ENCODE assay signal across 8 mouse cellular contexts in genomic region chr15:81522036-81522751, GRCm38 (mm10). TPM values are rescaled to one million over a fixed set of nuclear protein-coding genes. Genes with fewer than 3 reads are reported as not detected.
DNase-seq lines count a peak whose midpoint lies in the region; ATAC-seq and TF ChIP-seq lines count a peak whose summit lies in the region.

No protein-coding gene starts in this region.

- H3K9ac ChIP-seq in liver, embryonic 16.5 days (ENCODE audit: low read depth, low read length): peak overlapping the region; percentile 72
- H3K9ac ChIP-seq in neural tube, embryonic 11.5 days (ENCODE audit: low read length): peak overlapping the region; percentile 76

- WGBS in kidney, adult 2 months: 2% methylated on average over 38 of the region's 38 CpGs
- under 1% methylated on average over 38 of the region's 38 CpGs for WGBS in liver, embryonic 16.5 days (ENCODE audit: insufficient replicate concordance)
- whole genome bisulfite sequencing in neural tube, embryonic 11.5 days: under 1% methylated on average over 38 of the region's 38 CpGs

- peak overlapping the region; percentile 99 for H3K4me2 ChIP-seq in liver, embryonic 16.5 days (ENCODE audit: low read depth, low read length)
- peak overlapping the region; percentile 93 for H3K4me2 ChIP-seq in neural tube, embryonic 11.5 days (ENCODE audit: low read depth)

- no peaks in the 10 kb centered on the region for H3K27me3 ChIP-seq in kidney, adult 2 months (replicated peaks; ENCODE audit: control insufficient read depth, insufficient read depth, low read length)
- no peaks in the 10 kb centered on the region for H3K27me3 ChIP-seq in liver, embryonic 16.5 days (ENCODE audit: control insufficient read depth, insufficient read depth, low read depth, low read length)
- no peaks in the 10 kb centered on the region for H3K27me3 ChIP-seq in neural tube, embryonic 11.5 days (ENCODE audit: control insufficient read depth, insufficient read depth, low read length)

- peaks cover 4% of the 10 kb centered on the region; the same call in 1 of the 2 replicates for H3K4me1 ChIP-seq in kidney, adult 2 months (ENCODE audit: control insufficient read depth, insufficient read depth, low read length)
- peaks cover 14% of the 10 kb centered on the region for H3K4me1 ChIP-seq in liver, embryonic 16.5 days (ENCODE audit: control insufficient read depth, low read depth, low read length)
- H3K4me1 ChIP-seq in neural tube, embryonic 11.5 days (ENCODE audit: control insufficient read depth, insufficient read depth, low read length): no peaks in the 10 kb centered on the region

- ATAC-seq in liver, embryonic 16.5 days (ENCODE audit: low read depth): peak; percentile 48
- no peak for ATAC-seq in neural tube, embryonic 11.5 days (ENCODE audit: insufficient read depth, low FRiP score, low TSS enrichment)

- peak overlapping the region; percentile 70 for H3K4me3 ChIP-seq in kidney, adult 2 months (ENCODE audit: insufficient read depth, low read depth, low read length)
- H3K4me3 ChIP-seq in liver, embryonic 16.5 days (ENCODE audit: low read depth, low read length): peak overlapping the region; percentile 70
- peak overlapping the region; percentile 51 for H3K4me3 ChIP-seq in neural tube, embryonic 11.5 days (ENCODE audit: low read depth, low read length)

- DNase-seq in 416B (ENCODE audit: low read depth): peak; percentile 99
- peak; percentile 87 for DNase-seq in adrenal gland, adult 2 months
- DNase-seq in embryo, embryonic 9.5 days (ENCODE audit: extremely low spot score): peak; percentile 70
- peak; percentile 64 for DNase-seq in heart, adult 8-10 months (ENCODE audit: low spot score)
- DNase-seq in kidney, adult 2 months: peak; percentile 79
- peak; percentile 54 for DNase-seq in neural tube, embryonic 11.5 days (ENCODE audit: low spot score)
- DNase-seq in testis, postnatal 10 days (ENCODE audit: low spot score): peak; percentile 67

- no peak for TF ChIP-seq CTCF in kidney, adult 2 months (conservative IDR thresholded peaks at IDR 0.05; ENCODE audit: insufficient read depth, insufficient read length, low read depth, low read length)

- H3K36me3 ChIP-seq in kidney, adult 2 months (ENCODE audit: control insufficient read depth, insufficient read depth, low read length): no peaks in the 10 kb centered on the region
- H3K36me3 ChIP-seq in liver, embryonic 16.5 days (ENCODE audit: control insufficient read depth, insufficient read depth): no peaks in the 10 kb centered on the region
- H3K36me3 ChIP-seq in neural tube, embryonic 11.5 days (ENCODE audit: control insufficient read depth, insufficient read depth, low read length): no peaks in the 10 kb centered on the region

- H3K27ac ChIP-seq in kidney, adult 2 months (ENCODE audit: insufficient read depth, low read depth, low read length): peak overlapping the region; percentile 94
- H3K27ac ChIP-seq in liver, embryonic 16.5 days (ENCODE audit: low read length): peak overlapping the region; percentile 91
- H3K27ac ChIP-seq in neural tube, embryonic 11.5 days (ENCODE audit: low read depth, low read length): peak overlapping the region; percentile 60; the same call in 1 of the 2 replicates

- peak; percentile 19 for TF ChIP-seq POLR2A in kidney, adult 2 months (IDR thresholded peaks at IDR 0.05; ENCODE audit: low read depth, low read length)

- no peaks in the 10 kb centered on the region for H3K9me3 ChIP-seq in liver, embryonic 16.5 days (replicated peaks; ENCODE audit: control insufficient read depth, low read length)
- no peaks in the 10 kb centered on the region for H3K9me3 ChIP-seq in neural tube, embryonic 11.5 days (ENCODE audit: control insufficient read depth, low read length)

RNA-seq across cellular contexts. Expression of gene Rbx1, which starts 56.1 kb away (rescaled TPM):
- 100 to 1,000 TPM; 128 to 150 TPM for total RNA-seq in adrenal gland, adult 2 months (2021)
- 13.8 and 16.8 TPM in 2 replicates for polyA plus RNA-seq in adrenal gland, adult 2 months (2012; rRNA removed)
- 100 to 1,000 TPM; 105 to 114 (median 113) TPM for total RNA-seq in heart, adult 8-10 months (2022)
- 76.3 and 118 TPM in 2 replicates for polyA plus RNA-seq in kidney, adult 2 months (2012; rRNA removed)
- polyA plus RNA-seq in liver, embryonic 16.5 days (2015; fragmentation: Nextera tagmentation; extraction: Ambion mirVana): 189 and 239 TPM in 2 replicates
- 515 and 541 TPM in 2 replicates for polyA plus RNA-seq in neural tube, embryonic 11.5 days (2014; fragmentation: Nextera tagmentation; extraction: Ambion mirVana)
